Mouse (Mus musculus): Measurements from ENCODE around the gene Slc2a9.
A peak's percentile ranks its signal among the peaks of the same experiment; 100 is the strongest.

Gene Slc2a9

GRCm38 (mm10) chr5:38502992-38503391 is at the start of gene Slc2a9:
TSS of gene Slc2a9 (minus strand) at chr5:38503143.
- no peak for DNase-seq

DNA sequence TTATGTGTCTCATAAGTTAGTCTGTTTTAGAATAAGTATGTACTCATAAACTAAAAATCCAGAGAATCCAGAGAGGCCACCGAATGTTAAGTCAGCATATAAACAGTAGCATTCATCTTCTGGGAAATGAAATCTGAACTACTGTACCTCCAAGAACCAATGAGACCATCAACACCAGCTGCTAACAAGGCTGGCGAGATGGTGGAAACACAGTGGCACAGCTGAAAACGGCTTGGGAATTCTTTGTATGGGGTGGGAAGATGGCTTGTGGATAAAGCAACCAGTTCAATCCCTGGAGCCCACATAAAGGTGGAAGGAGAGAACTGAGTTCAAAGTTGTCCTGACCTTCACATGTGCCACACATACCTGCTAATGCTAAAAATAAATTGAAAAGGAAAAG is 49.7 kb upstream of the Slc2a9 start:
- no peak for DNase-seq

- no peak for DNase-seq
Observed at GRCm38 (mm10) chr5:38550221-38550768, 47.4 kb upstream of the Slc2a9 start.

DNA sequence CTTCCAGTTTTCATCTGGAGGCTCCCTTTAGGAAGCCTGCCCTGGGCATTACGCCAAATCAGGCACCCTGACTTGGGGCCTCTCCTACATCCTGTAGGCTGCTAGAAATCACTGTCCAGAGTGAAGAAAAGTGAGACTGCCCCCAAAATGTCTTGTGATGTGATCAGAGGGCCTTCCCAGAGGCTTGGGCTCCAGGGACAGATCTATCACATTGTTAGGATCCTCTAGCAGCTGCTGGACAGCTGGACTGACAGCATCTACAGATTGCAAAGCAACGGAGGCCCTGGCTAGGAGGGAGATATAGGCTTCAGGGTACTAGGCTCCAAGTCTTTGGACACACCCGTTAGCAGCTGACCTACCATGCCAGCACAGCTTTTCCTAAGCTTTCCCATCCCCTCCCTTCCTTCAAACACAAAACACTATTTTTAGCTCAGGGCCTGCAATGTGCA is 46.5 kb upstream of the Slc2a9 start:
- no peak for DNase-seq

- DNase-seq, result no peak
Observed at GRCm38 (mm10) chr5:38547375-38547774, 44.4 kb upstream of the Slc2a9 start.

- DNase-seq, result no peak
Observed at GRCm38 (mm10) chr5:38544423-38545415, 41.8 kb upstream of the Slc2a9 start.

GRCm38 (mm10) chr5:38543496-38544217 is 40.7 kb upstream of the Slc2a9 start:
- peak; percentile 80 for DNase-seq

DNA sequence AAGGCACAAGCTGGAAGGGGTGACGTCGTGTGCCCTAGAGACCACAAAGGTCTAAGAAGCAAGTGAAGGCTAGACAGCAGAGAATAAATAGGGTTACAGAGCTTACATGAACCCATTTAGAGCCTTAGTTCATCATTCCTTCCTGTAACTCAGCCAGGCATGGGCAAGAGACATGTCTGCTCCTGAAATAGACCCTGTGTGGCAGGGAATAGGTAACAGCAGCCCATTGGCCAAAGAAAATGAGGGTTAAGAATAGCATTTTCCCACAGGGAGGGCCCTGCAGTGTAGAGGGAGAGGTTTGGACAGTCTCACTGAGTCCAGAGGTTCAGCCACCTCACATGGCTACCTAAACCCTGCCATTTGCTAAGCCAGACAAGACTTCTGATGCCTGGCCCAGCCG is 38.8 kb upstream of the Slc2a9 start:
- DNase-seq, result no peak

GRCm38 (mm10) chr5:38540898-38541297 is 38.0 kb upstream of the Slc2a9 start:
- DNase-seq, result no peak

DNA sequence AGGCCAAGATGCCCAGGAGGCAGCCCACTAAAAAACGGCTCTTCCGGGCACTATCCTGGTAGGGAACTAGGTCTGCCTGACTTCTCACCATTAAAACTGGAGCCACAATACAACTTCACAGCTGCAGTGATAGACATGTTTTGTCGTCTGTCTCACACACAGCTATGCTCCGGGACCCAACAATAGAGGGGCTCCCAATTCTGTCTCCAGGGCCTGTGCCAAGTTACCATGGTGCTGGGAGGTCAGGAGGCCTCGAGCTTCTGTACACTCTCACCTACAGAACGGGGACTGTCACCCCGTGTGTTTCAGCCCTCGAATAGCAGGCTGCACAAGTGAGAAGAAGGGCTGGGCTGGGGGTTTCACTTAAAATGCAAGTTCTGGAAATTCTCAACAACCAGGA is 35.6 kb upstream of the Slc2a9 start:
- no peak for DNase-seq

GRCm38 (mm10) chr5:38537845-38538244 is 34.9 kb upstream of the Slc2a9 start:
- no peak for DNase-seq

- no peak for DNase-seq
Observed at GRCm38 (mm10) chr5:38536822-38537221, 33.9 kb upstream of the Slc2a9 start.

DNA sequence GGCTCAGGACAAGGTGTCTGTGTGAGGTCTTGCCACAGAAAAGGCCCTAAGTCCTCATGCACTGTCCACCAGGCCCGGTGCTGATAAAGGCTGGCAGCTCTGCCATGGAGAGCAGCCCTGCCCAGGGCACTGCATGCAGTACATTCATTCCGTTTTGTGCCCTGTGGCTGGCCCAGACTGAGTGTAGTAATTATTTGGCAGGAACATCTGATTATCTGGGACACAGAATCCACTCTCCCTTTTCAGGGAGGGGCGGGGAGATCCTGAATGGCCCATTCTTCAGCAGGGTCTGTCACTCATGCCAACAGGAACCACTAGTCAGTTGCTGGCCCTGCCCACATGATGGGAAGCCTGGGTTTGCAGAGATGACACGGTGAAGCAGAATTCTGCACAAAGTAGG is 29.1 kb upstream of the Slc2a9 start:
- peak; percentile 76 for DNase-seq

- no peak for DNase-seq
Observed at GRCm38 (mm10) chr5:38529724-38530428, 26.9 kb upstream of the Slc2a9 start.

DNA sequence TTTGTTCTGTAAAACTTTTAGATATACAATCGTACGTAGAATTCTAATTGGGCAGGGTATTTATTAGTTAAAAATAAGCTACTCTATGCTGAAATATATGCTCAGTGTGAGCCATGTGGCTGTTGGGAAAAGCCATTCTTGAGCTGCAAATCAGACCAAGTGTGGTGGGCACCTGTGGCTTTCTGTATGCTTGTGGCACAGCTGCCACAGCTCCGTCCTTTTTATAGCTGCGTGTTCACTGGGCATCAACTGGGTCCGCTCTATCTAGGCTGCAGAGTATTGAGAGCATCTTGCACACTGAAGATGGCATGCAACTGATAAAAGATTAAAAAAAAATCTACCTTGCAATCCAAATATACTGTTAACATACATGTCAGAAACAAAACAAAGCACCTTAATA is 20.0 kb upstream of the Slc2a9 start:
- DNase-seq, result no peak

- no peak for DNase-seq
Observed at GRCm38 (mm10) chr5:38520838-38521237, 17.9 kb upstream of the Slc2a9 start.

DNA sequence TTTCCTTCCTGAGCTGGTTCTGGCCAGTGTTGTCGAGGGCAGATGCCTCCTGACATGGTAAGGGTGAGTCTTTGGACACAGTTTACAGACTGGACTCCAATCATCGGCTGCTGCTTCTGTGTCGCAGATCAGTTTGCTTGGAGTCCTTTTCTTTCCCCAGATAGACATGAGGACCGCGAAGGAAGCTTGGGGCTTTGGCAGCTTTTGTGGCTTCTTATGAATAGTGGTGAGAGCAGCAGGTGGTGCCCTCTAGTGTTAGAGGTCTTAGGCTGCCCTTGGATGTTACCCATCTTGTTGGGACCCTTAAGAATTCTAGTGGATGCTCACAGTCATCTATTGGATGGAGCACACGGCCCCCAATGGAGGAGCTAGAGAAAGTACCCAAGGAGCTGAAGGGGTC is 13.3 kb upstream of the Slc2a9 start:
- DNase-seq, result no peak

GRCm38 (mm10) chr5:38512991-38513390 is 10.0 kb upstream of the Slc2a9 start:
- no peak for DNase-seq

DNA sequence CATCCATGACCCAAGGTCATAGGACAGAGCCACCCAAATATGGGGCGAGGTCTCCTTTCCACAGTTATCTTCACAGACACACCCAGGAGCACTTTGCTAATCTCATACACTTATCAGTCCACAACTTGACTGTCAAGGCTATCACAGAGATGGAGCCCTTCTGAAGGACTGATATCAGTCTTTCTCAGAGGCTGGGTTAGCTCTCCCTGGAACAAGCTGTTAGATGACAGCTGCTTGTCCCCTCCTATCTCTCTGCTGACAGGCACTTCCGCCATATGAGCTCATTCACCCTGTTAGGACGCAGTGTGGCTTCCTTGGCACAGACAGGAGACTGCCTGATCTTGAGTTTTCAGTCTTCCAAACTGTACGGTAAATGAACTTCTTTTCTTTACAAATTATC is 6.6 kb upstream of the Slc2a9 start:
- no peak for DNase-seq

- DNase-seq, result no peak
Observed at GRCm38 (mm10) chr5:38505435-38505765, 2.5 kb upstream of the Slc2a9 start.

DNA sequence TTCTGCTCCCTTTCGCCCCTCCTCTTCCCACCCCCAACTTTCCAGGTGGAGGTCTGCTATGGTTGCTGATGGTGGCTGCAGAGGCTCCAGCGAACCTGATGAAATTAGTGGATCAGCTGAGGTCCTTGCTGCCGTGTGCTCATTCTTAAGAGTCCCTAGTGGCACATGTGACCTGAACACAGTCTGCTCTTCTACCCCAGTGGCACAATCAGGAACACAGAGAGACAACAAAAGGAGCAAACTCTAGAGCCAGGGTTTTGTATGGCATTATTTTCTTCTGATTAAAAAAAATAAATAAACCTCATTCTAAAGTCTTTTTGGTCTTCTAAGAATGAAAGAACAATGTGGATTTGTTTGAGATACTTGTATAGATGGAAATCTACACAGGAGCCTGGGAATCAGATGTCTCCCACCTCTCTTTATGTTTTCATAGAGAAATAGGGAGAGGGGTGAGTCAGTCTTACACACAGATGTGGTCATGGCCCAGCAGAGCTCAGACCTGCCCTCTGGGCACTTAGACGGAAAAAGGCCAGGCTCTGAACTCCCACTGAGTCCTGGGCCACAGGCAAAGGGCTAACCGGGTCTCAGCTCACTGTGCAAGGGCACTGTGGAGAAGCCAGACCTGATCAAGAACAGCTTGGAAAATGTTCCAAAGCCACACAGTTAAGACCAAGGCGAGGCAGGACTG is 1.9 kb upstream of the Slc2a9 start:
- DNase-seq, result no peak

- no peak for DNase-seq
Observed at GRCm38 (mm10) chr5:38504116-38504515, 1.2 kb upstream of the Slc2a9 start.

DNA sequence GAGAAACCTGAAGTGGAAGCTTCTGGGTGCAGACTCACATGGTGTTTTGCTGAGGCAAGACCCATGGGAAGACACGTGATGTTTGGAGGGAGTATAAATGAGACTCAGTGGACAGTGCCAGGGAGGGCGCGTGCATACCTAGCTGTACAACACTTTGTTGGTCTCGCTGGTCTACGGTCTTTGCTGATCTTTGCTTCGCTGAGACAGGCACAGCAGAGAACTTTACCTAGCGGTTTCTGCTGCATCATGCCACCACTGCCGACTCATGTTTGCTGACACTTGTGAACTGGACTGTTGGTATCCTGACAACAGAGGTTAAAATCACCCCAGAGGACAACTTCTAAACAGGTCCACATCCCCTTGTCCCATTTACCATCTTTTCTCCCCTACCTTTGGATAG is 2.9 kb downstream of the Slc2a9 start:
- no peak for DNase-seq
